Mouse (Mus musculus) retina, adult 2 months (tissue): ENCODE results near the gene Hipk3.

ENCODE experiments used
- DNase-seq: peaks from one replicate; pipeline ENCODE4 v3.0.0-alpha.2; 2012; ENCODE audit warnings: low read depth, low spot score

Hipk3 gene

GRCm38 (mm10) chr2:104471161-104471560 lies 23.1 kb downstream of the Hipk3 start:
- no peak for DNase-seq

GRCm38 (mm10) chr2:104470536-104470935 lies 23.7 kb downstream of the Hipk3 start:
- no peak for DNase-seq

- no peak for DNase-seq
These were observed 25.8 kb downstream of the Hipk3 start for GRCm38 (mm10) chr2:104468419-104468818.

GRCm38 (mm10) chr2:104466908-104467616 lies 27.2 kb downstream of the Hipk3 start:
- DNase-seq = no peak

GRCm38 (mm10) chr2:104465639-104466430 lies 28.4 kb downstream of the Hipk3 start:
- DNase-seq = no peak

GRCm38 (mm10) chr2:104460021-104460420 lies 34.2 kb downstream of the Hipk3 start:
- DNase-seq = no peak

GRCm38 (mm10) chr2:104458569-104459332 lies 35.5 kb downstream of the Hipk3 start:
- DNase-seq = no peak

GRCm38 (mm10) chr2:104457106-104457505 lies 37.1 kb downstream of the Hipk3 start:
- DNase-seq = no peak

- DNase-seq = no peak
These were observed 43.6 kb downstream of the Hipk3 start for GRCm38 (mm10) chr2:104450685-104451084.

- DNase-seq = no peak
These were observed 45.1 kb downstream of the Hipk3 start for GRCm38 (mm10) chr2:104449191-104449590.

- DNase-seq = no peak
These were observed 46.0 kb downstream of the Hipk3 start for GRCm38 (mm10) chr2:104448201-104448600.

GRCm38 (mm10) chr2:104446016-104446415 lies 48.2 kb downstream of the Hipk3 start:
- no peak for DNase-seq

- peak; percentile 69 for DNase-seq
These were observed 49.5 kb downstream of the Hipk3 start for GRCm38 (mm10) chr2:104444776-104445175.

- no peak for DNase-seq
These were observed 51.9 kb downstream of the Hipk3 start for GRCm38 (mm10) chr2:104442341-104442740.

GRCm38 (mm10) chr2:104436226-104436625 lies 58.0 kb downstream of the Hipk3 start:
- no peak for DNase-seq

- no peak for DNase-seq
These were observed 63.2 kb downstream of the Hipk3 start for GRCm38 (mm10) chr2:104431067-104431466.

- no peak for DNase-seq
These were observed 63.7 kb downstream of the Hipk3 start for GRCm38 (mm10) chr2:104430566-104430965.

GRCm38 (mm10) chr2:104426112-104426511 lies 68.1 kb downstream of the Hipk3 start:
- no peak for DNase-seq

GRCm38 (mm10) chr2:104422230-104422629 lies 72.0 kb downstream of the Hipk3 start:
- DNase-seq = peak; percentile 33

GRCm38 (mm10) chr2:104420805-104421204 lies 73.4 kb downstream of the Hipk3 start:
- DNase-seq = no peak

- DNase-seq = no peak
These were observed 74.2 kb downstream of the Hipk3 start for GRCm38 (mm10) chr2:104419999-104420398.

GRCm38 (mm10) chr2:104419411-104419810 lies 74.8 kb downstream of the Hipk3 start:
- DNase-seq = no peak
